Mouse (Mus musculus) embryonic facial prominence, embryonic 10.5 days (tissue): ENCODE data around the gene Bag1. TPM values are rescaled to one million over a fixed set of nuclear protein-coding genes. Genes with fewer than 3 reads are reported as not detected.

Source experiments
- DNase-seq: peaks from one replicate; pipeline ENCODE4 v3.0.0-alpha.2; 2017; ENCODE audit warnings: low spot score
- H3K27ac ChIP-seq: fragments of 300-500 bp; sonication (generic); replicated peaks from 2 replicates; pipeline ENCODE4 v1.5.1; 2016; ENCODE audit warnings: mild to moderate bottlenecking
- H3K27me3 ChIP-seq: fragments of 300-500 bp; sonication (generic); replicated peaks from 2 replicates; pipeline ENCODE4 v1.6.1; 2016; ENCODE audit warnings: low read depth, mild to moderate bottlenecking; ENCODE audit not compliant: poor library complexity, severe bottlenecking
- H3K36me3 ChIP-seq: fragments of 300-500 bp; sonication (generic); replicated peaks from 2 replicates; pipeline ENCODE4 v1.6.1; 2016; ENCODE audit warnings: mild to moderate bottlenecking, moderate library complexity
- H3K4me1 ChIP-seq: fragments of 300-500 bp; sonication (generic); 2 replicates; pipeline ENCODE4 v1.6.1; 2016
- H3K4me3 ChIP-seq: fragments of 300-500 bp; sonication (generic); 2 replicates; pipeline ENCODE4 v1.5.1; 2016; ENCODE audit warnings: mild to moderate bottlenecking, moderate library complexity
- H3K9me3 ChIP-seq: fragments of 300-500 bp; sonication (generic); 2 replicates; pipeline ENCODE4 v1.6.1; 2016; ENCODE audit warnings: mild to moderate bottlenecking
- WGBS: fragments of 180-500 bp; shearing (Covaris S2); methylation state at CpG from one replicate; pipeline ENCODE4 v1.1.7; 2016; 5-methylcytosine and 5-hydroxymethylcytosine counted together
- microRNA-seq: library from miRNA; unstranded; fragments of <30 nt; microRNA quantifications from one replicate; pipeline ENCODE4, GENCODE M21; 2017
- polyA plus RNA-seq: library from polyadenylated mRNA; unstranded; fragments of >200 nt; fragmentation: Nextera tagmentation; extraction: Ambion mirVana; gene quantifications from 2 replicates; pipeline ENCODE4 v1.2.1, GENCODE M21; 2016

Bag1 gene
- polyA plus RNA-seq, 1 experiment from 2014 or later: 219 TPM

DNA sequence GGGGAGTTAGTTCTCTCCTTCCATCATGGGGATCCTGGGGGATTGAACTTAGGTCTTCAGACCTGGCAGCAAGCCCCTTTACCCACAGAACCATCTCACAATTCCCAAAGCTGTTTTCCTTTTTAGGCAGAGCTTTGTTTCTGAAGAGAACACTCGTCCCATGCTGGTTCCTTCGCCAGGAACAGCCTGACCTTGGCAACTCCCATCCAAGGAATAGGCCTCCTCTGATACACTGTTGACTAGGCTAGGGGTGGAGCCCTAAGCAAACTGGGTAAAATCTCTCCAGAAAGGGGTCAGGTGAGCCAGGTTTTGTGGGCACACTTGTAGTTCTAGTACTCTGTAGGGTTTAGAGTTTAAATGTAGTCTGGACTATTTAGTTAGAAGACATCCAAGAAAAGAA lies 48.8 kb downstream of the Bag1 start:
- Histone ChIP-seq H3K9me3 (no peaks in the 10 kb centered on the region), H3K4me3 (no peak overlapping the region), H3K36me3 (no peaks in the 10 kb centered on the region), H3K27ac (no peak overlapping the region), H3K27me3 (no peaks in the 10 kb centered on the region), H3K4me1 (no peaks in the 10 kb centered on the region)
- no peak for DNase-seq
- 70% methylated on average over 2 of the region's 2 CpGs for WGBS

DNA sequence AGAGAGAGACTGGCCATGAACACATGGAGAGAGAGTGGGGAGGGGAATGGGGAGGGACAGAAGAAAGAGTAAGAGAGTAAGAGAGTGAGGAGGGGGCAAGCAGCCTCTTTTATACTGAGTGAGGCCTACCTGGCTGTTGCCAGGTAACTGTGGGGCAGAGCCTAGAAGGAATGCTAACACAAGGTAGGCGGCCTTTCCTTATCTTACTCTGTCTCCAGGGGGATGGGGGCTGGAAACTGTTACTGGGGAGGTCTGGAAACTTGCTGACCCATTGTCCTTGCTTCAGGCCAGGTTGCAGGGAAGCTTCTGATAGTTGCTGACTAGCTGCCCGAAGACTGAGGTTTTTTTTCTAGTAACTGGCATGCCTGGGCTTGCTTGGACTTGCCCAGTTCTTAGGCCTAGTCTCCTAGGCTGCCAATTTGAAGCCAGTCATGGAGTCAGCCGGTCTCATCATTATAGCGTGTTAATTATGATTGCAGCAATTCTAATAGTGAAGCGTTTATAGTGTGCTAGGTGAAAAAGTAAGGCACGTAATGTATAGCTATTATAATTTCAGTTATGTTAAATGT lies 49.5 kb downstream of the Bag1 start:
- Histone ChIP-seq H3K36me3 (no peaks in the 10 kb centered on the region), H3K4me3 (no peak overlapping the region), H3K9me3 (no peaks in the 10 kb centered on the region), H3K4me1 (no peaks in the 10 kb centered on the region), H3K27me3 (no peaks in the 10 kb centered on the region), H3K27ac (no peak overlapping the region; the same call in 1 of the 2 replicates)
- no peak for DNase-seq
- 80% methylated on average over 6 of the region's 6 CpGs for WGBS

DNA sequence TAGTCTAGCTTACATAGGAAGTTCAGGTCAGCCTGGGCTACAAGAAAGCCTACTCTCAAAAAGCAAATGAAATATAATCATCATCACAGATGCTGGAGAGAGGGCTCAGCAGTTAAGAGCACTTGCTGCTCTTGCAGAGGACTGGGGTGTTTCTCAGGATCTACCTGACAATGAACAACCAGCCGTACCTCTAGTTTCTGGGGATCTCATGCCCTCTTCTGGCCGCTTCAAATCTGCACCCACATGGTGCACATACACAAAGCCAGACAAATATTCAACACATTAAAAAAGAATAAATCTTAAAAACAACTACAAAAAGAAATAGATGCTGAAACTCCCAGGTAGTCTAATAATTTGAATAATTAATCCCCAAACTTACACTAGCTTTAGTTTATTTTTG lies 52.4 kb downstream of the Bag1 start:
- Histone ChIP-seq H3K27me3 (no peaks in the 10 kb centered on the region), H3K9me3 (no peaks in the 10 kb centered on the region), H3K4me3 (no peak overlapping the region), H3K27ac (no peak overlapping the region), H3K4me1 (no peaks in the 10 kb centered on the region), H3K36me3 (no peaks in the 10 kb centered on the region)
- WGBS: 91% methylated on average over 2 of the region's 2 CpGs
- no peak for DNase-seq

DNA sequence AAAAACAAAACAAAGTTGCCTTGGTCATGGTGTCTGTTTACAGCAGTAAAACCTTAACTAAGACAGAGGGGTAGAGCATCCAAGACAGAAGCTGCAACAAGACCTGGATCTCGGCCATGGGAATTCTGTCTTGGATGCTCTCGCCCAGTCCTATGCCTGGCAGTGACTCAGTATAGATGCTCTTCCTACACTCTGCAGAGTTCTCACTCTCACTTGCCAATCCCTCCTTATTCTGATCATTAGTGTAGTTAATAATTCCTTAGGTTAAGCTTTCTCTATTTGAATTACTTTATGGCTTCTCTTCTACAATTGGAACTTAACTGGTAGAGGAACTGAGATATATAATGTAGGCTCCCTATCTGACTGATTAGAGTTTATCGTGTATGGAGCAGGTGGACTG lies 53.0 kb downstream of the Bag1 start:
- Histone ChIP-seq H3K27me3 (no peaks in the 10 kb centered on the region), H3K4me3 (no peak overlapping the region), H3K9me3 (no peaks in the 10 kb centered on the region), H3K4me1 (0 out of 2 replicates have a peak, but pooled peaks cover 4% of the 10 kb centered on the region), H3K27ac (no peak overlapping the region), H3K36me3 (no peaks in the 10 kb centered on the region)
- WGBS: 91% methylated on average over 3 of the region's 3 CpGs
- no peak for DNase-seq

DNA sequence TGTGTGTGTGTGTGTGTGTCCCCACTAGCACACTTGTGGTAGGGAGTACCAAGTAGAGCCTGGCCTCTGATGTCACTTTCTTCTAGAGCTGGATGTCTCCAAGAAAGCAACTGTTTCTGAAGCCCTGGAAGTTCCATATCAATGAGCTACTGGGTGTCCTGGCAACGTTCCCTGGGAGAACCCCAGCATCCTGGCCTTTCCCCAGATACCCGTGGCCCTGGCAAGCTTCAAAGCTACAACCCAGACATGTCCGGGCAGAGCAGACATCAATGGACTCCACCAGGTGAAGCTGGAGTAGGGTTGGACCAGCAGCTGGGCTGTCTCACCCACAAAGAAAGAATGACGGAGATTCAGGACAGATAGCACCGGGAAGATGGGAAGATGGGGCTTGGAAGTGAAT lies 56.9 kb downstream of the Bag1 start:
- Histone ChIP-seq H3K36me3 (no peaks in the 10 kb centered on the region), H3K9me3 (no peaks in the 10 kb centered on the region), H3K27ac (no peak overlapping the region), H3K4me1 (peaks cover 9% of the 10 kb centered on the region; the same call in 1 of the 2 replicates), H3K4me3 (no peak overlapping the region), H3K27me3 (no peaks in the 10 kb centered on the region)
- WGBS: 81% methylated on average over 5 of the region's 5 CpGs
- DNase-seq: no peak

DNA sequence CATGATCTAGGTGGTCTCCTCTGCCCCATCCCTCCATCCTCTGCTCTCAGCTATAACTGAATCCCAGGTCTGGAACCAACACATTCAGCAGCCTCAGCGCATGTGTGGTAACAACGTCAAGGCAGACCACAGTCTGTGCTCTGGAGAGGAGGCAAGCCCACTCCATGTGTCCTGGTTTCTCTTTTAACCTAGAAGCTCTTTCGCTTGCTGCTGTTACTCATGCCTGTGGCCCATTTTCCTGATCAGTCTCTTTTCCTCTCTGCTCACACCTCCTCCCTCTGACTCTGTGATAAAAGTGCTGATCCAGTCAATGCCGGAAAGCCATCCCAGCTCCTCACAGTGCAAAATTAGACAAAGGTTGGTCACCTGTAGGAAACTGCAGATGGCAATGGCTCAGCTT lies 58.1 kb downstream of the Bag1 start:
- H3K27ac ChIP-seq: no peak overlapping the region
- H3K4me1 ChIP-seq: peaks cover 9% of the 10 kb centered on the region; the same call in 1 of the 2 replicates
- H3K27me3 ChIP-seq: no peaks in the 10 kb centered on the region
- no peak for DNase-seq
- no peaks in the 10 kb centered on the region for H3K9me3 ChIP-seq
- WGBS: 89% methylated on average over 4 of the region's 4 CpGs
- H3K4me3 ChIP-seq: no peak overlapping the region
- no peaks in the 10 kb centered on the region for H3K36me3 ChIP-seq

DNA sequence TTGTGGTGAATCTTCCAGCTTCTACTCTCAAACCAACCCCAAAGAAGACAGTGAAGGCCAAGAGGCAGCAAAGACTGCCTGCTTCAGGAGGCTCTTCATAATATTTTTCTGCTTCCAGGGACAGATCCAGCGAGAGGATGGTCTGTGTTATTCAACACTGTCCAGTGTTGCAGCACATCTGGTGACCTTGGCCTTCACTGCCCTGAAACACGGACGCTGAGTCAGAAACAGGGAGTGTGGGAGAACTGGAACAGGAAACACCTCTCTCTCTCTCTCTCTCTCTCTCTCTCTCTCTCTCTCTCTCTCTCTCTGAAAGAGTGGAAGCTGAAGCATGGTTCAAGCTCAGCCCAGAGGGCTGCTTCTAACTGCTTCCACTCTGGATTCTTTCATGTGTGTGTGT lies 58.8 kb downstream of the Bag1 start:
- H3K9me3 ChIP-seq: no peaks in the 10 kb centered on the region
- WGBS: 42% methylated on average over 3 of the region's 3 CpGs
- H3K27ac ChIP-seq: no peak overlapping the region
- no peak for DNase-seq
- H3K4me3 ChIP-seq: no peak overlapping the region
- H3K27me3 ChIP-seq: no peaks in the 10 kb centered on the region
- H3K36me3 ChIP-seq: no peaks in the 10 kb centered on the region
- peaks cover 9% of the 10 kb centered on the region; the same call in 1 of the 2 replicates for H3K4me1 ChIP-seq

DNA sequence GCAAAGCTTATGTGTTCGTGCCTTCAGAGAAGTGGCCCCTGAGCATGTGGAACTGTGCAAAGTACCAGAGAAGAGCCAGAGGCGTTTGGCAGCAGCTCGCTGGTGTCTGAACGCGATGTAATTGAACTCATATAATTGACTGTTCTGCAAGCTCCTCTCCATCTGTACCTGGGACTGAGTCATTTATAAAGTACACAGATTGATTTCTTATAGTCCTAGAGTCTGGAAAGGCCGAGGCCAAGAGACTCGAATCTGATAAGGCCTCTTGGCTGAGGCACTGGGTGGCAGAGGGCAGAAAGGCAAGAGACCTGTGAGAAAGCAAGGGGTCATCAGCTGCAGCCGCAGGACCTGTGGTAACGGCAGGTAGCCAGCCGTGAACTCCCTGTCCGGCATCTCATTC lies 59.3 kb downstream of the Bag1 start:
- Histone ChIP-seq H3K27ac (no peak overlapping the region), H3K36me3 (no peaks in the 10 kb centered on the region), H3K9me3 (no peaks in the 10 kb centered on the region), H3K4me1 (peaks cover 9% of the 10 kb centered on the region; the same call in 1 of the 2 replicates), H3K27me3 (no peaks in the 10 kb centered on the region), H3K4me3 (no peak overlapping the region)
- WGBS: 79% methylated on average over 11 of the region's 11 CpGs
- DNase-seq: no peak

Small RNA genes within 50 kb of the gene (microRNA-seq; reads per million reads assigned to microRNA genes)
- 3.4 reads per million, percentile 4 among the genes with 10 or more reads in this experiment for gene Mir3094

Other genes with a start within 250 kb of the Bag1 start
- gene Aptx, start 245.1 kb downstream of the Bag1 start, polyA plus RNA-seq: 35.0 and 35.1 TPM in 2 replicates
- gene Dnaja1, start 226.1 kb downstream of the Bag1 start, polyA plus RNA-seq: 608 and 633 TPM in 2 replicates
- 190 and 192 TPM in 2 replicates for gene Smu1, start 190.4 kb downstream of the Bag1 start, polyA plus RNA-seq
- 23.8 and 24.7 TPM in 2 replicates for gene B4galt1, start 94.3 kb downstream of the Bag1 start, polyA plus RNA-seq
- not detected in 2 replicates for gene Spink4, start 28.2 kb downstream of the Bag1 start, polyA plus RNA-seq
- gene Chmp5, start 113 bp upstream of the Bag1 start, polyA plus RNA-seq: 91.0 and 93.4 TPM in 2 replicates
- gene Nfx1, start 22.6 kb upstream of the Bag1 start, polyA plus RNA-seq: 101 and 103 TPM in 2 replicates
- gene Aqp7, start 99.8 kb upstream of the Bag1 start, polyA plus RNA-seq: 0.06 TPM in 1 of 2 replicates, not detected in the other
- 2.9 and 4.5 TPM in 2 replicates for gene Aqp3, start 149.9 kb upstream of the Bag1 start, polyA plus RNA-seq
- gene Nol6, start 176.2 kb upstream of the Bag1 start, polyA plus RNA-seq: 34.5 and 36.8 TPM in 2 replicates
- gene Ube2r2, start 187.4 kb upstream of the Bag1 start, polyA plus RNA-seq: 95.7 and 96.7 TPM in 2 replicates